Mouse (Mus musculus) C2C12 (cell line): Measurements from ENCODE around the gene Bphl. TPM values are rescaled to one million over a fixed set of nuclear protein-coding genes. Genes with fewer than 3 reads are reported as not detected.

Source experiments
- H3K27me3 ChIP-seq: one replicate; pipeline ENCODE4 v1.6.1; 2011; ENCODE audit not compliant: control insufficient read depth, insufficient read depth, insufficient read length
- H3K36me3 ChIP-seq: one replicate; pipeline ENCODE4 v1.6.1; 2011; ENCODE audit not compliant: control insufficient read depth, insufficient read depth
- H3K4me3 ChIP-seq: one replicate; pipeline ENCODE4 v1.5.1; 2011; ENCODE audit warnings: mild to moderate bottlenecking, control low read depth; ENCODE audit not compliant: poor library complexity, insufficient read depth, severe bottlenecking
- H3K79me2 ChIP-seq: one replicate; pipeline ENCODE4 v1.6.1; 2011; ENCODE audit not compliant: control insufficient read depth, insufficient read depth
- H3K79me3 ChIP-seq: one replicate; pipeline ENCODE4 v1.6.1; 2011; ENCODE audit warnings: low read depth, control low read depth
- H3ac ChIP-seq: one replicate; pipeline ENCODE3; 2011; ENCODE audit warnings: low read depth; ENCODE audit not compliant: control insufficient read depth, insufficient read length
- CEBPB ChIP-seq: IDR thresholded peaks from one replicate; pipeline ENCODE4 v1.6.1; 2011; ENCODE audit warnings: low read depth, mild to moderate bottlenecking, control low read depth, moderate library complexity
- CTCF ChIP-seq: IDR thresholded peaks from one replicate; pipeline ENCODE4 v1.5.1; 2011; ENCODE audit not compliant: control insufficient read depth, insufficient read depth, insufficient read length
- FOSL1 ChIP-seq: IDR thresholded peaks from one replicate; pipeline ENCODE4 v1.8.0; 2011; ENCODE audit warnings: mild to moderate bottlenecking, low read length; ENCODE audit not compliant: poor library complexity, insufficient read depth, severe bottlenecking
- MAX ChIP-seq: IDR thresholded peaks from one replicate; pipeline ENCODE4 v1.6.1; 2011; ENCODE audit warnings: mild to moderate bottlenecking, control low read depth
- MYOD1 ChIP-seq: IDR thresholded peaks from one replicate; pipeline ENCODE4 v1.6.1; 2011; ENCODE audit warnings: low read depth; ENCODE audit not compliant: control insufficient read depth, insufficient read length
- MYOG ChIP-seq: IDR thresholded peaks from one replicate; pipeline ENCODE4 v1.6.1; 2011; ENCODE audit not compliant: control insufficient read depth, insufficient read length; ENCODE audit errors: extremely low read depth
- USF1 ChIP-seq: IDR thresholded peaks from one replicate; pipeline ENCODE4 v1.6.1; 2011; ENCODE audit warnings: low read depth, mild to moderate bottlenecking, control low read depth, moderate library complexity
- polyA plus RNA-seq: library from polyadenylated mRNA; unstranded; fragments of >200 nt; fragmentation: generic; extraction: Trizol; gene quantifications from one replicate; pipeline ENCODE4 v1.2.1, GENCODE M21; 2012; ENCODE audit warnings: missing spikeins

The Bphl gene
- polyA plus RNA-seq, 1 experiment, result 11.7 TPM

GRCm38 (mm10) chr13:34109677-34110058, 72.3 kb downstream of the Bphl start:
- no peaks in the 10 kb centered on the region for H3K27me3 ChIP-seq
- no peak overlapping the region for H3ac ChIP-seq
- H3K36me3 ChIP-seq, result no peaks in the 10 kb centered on the region
- no peaks in the 10 kb centered on the region for H3K79me2 ChIP-seq
- no peak for TF ChIP-seq FOSL1
- no peaks in the 10 kb centered on the region for H3K79me3 ChIP-seq
- no peak overlapping the region for H3K4me3 ChIP-seq

GRCm38 (mm10) chr13:34111019-34111418, 73.6 kb downstream of the Bphl start:
- Histone ChIP-seq H3K79me2 (no peaks in the 10 kb centered on the region), H3ac (no peak overlapping the region), H3K27me3 (no peaks in the 10 kb centered on the region), H3K79me3 (no peaks in the 10 kb centered on the region), H3K36me3 (no peaks in the 10 kb centered on the region), H3K4me3 (no peak overlapping the region)
- no peak for TF ChIP-seq FOSL1

- no peaks in the 10 kb centered on the region for H3K36me3 ChIP-seq
- H3K27me3 ChIP-seq, result no peaks in the 10 kb centered on the region
- no peak overlapping the region for H3K4me3 ChIP-seq
- H3ac ChIP-seq, result no peak overlapping the region
- no peaks in the 10 kb centered on the region for H3K79me2 ChIP-seq
- no peaks in the 10 kb centered on the region for H3K79me3 ChIP-seq
- peak; percentile 68 for TF ChIP-seq MYOD1
- TF ChIP-seq CEBPB, result peak; percentile 52
- no peak for TF ChIP-seq CTCF
Measured at GRCm38 (mm10) chr13:34111878-34112277, 74.5 kb downstream of the Bphl start.

- no peaks in the 10 kb centered on the region for H3K27me3 ChIP-seq
- H3K79me3 ChIP-seq, result no peaks in the 10 kb centered on the region
- H3ac ChIP-seq, result no peak overlapping the region
- TF ChIP-seq USF1 (no peak), FOSL1 (peak; percentile 63), MAX (peak; percentile 62), MYOD1 (peak; percentile 37), CTCF (no peak), CEBPB (peak; percentile 97), MYOG (no peak)
- no peaks in the 10 kb centered on the region for H3K79me2 ChIP-seq
- no peak overlapping the region for H3K4me3 ChIP-seq
- no peaks in the 10 kb centered on the region for H3K36me3 ChIP-seq
Measured at GRCm38 (mm10) chr13:34112369-34113081, 75.1 kb downstream of the Bphl start.

GRCm38 (mm10) chr13:34113086-34113485, 75.7 kb downstream of the Bphl start:
- no peak overlapping the region for H3K4me3 ChIP-seq
- no peaks in the 10 kb centered on the region for H3K27me3 ChIP-seq
- H3ac ChIP-seq, result no peak overlapping the region
- H3K36me3 ChIP-seq, result no peaks in the 10 kb centered on the region
- TF ChIP-seq FOSL1 (peak; percentile 35), MYOD1 (no peak)
- no peaks in the 10 kb centered on the region for H3K79me2 ChIP-seq
- no peaks in the 10 kb centered on the region for H3K79me3 ChIP-seq

GRCm38 (mm10) chr13:34114654-34115053, 77.3 kb downstream of the Bphl start:
- H3K79me3 ChIP-seq, result no peaks in the 10 kb centered on the region
- H3K36me3 ChIP-seq, result no peaks in the 10 kb centered on the region
- no peaks in the 10 kb centered on the region for H3K27me3 ChIP-seq
- no peak overlapping the region for H3K4me3 ChIP-seq
- H3K79me2 ChIP-seq, result no peaks in the 10 kb centered on the region
- TF ChIP-seq MYOD1 (no peak), MAX (no peak), FOSL1 (no peak), MYOG (no peak), CTCF (no peak), CEBPB (no peak), USF1 (no peak)
- no peak overlapping the region for H3ac ChIP-seq
